Mouse (Mus musculus) intestine, postnatal 0 days (tissue): ENCODE measurements around the gene Rhoj. TPM values are rescaled to one million over a fixed set of nuclear protein-coding genes. Genes with fewer than 3 reads are reported as not detected.

Source experiments
- ATAC-seq: fragments of 200-750 bp; cut with Nextera tagmentation; 2 replicates; pipeline ENCODE4 v1.8.0; 2017; ENCODE audit warnings: mild to moderate bottlenecking, moderate TSS enrichment, moderate library complexity
- H3K27ac ChIP-seq: fragments of 300-500 bp; sonication (generic); 2 replicates; pipeline ENCODE4 v1.5.1; 2014; ENCODE audit warnings: mild to moderate bottlenecking, low read depth, low read length, moderate library complexity
- H3K27me3 ChIP-seq: fragments of 300-500 bp; sonication (generic); replicated peaks from 2 replicates; pipeline ENCODE4 v1.6.1; 2014; ENCODE audit warnings: low read length, mixed read lengths; ENCODE audit not compliant: control insufficient read depth, insufficient read depth
- H3K36me3 ChIP-seq: fragments of 300-500 bp; sonication (generic); 2 replicates; pipeline ENCODE4 v1.6.1; 2014; ENCODE audit warnings: mild to moderate bottlenecking, moderate library complexity; ENCODE audit not compliant: control insufficient read depth, insufficient read depth
- H3K4me1 ChIP-seq: fragments of 300-500 bp; sonication (generic); replicated peaks from 2 replicates; pipeline ENCODE4 v1.6.1; 2014; ENCODE audit warnings: antibody characterized with exemption, low read length, mixed read lengths; ENCODE audit not compliant: control insufficient read depth, insufficient read depth
- H3K4me2 ChIP-seq: fragments of 300-500 bp; sonication (generic); replicated peaks from 2 replicates; pipeline ENCODE4 v1.6.1; 2014; ENCODE audit warnings: low read depth, mild to moderate bottlenecking, moderate library complexity
- H3K4me3 ChIP-seq: fragments of 300-500 bp; sonication (generic); 2 replicates; pipeline ENCODE4 v1.5.1; 2014; ENCODE audit warnings: low read depth, low read length
- H3K9ac ChIP-seq: fragments of 300-500 bp; sonication (generic); 2 replicates; pipeline ENCODE4 v1.6.1; 2014; ENCODE audit warnings: mild to moderate bottlenecking, low read depth, low read length
- H3K9me3 ChIP-seq: fragments of 300-500 bp; sonication (generic); 2 replicates; pipeline ENCODE4 v1.6.1; 2016; ENCODE audit warnings: mixed run types; ENCODE audit not compliant: control insufficient read depth
- CTCF ChIP-seq: sonication (generic); IDR thresholded peaks from 2 replicates; pipeline ENCODE4 v1.5.1; 2016; ENCODE audit warnings: low read depth, mild to moderate bottlenecking, control low read depth, antibody characterized with exemption, moderate library complexity
- WGBS: fragments of 180-500 bp; shearing (Covaris S2); extraction: QIAGEN DNeasy Blood & Tissue Kit; methylation state at CpG from one replicate; pipeline ENCODE4 v1.1.7; 2014; 5-methylcytosine and 5-hydroxymethylcytosine counted together
- polyA plus RNA-seq: library from polyadenylated mRNA; unstranded; fragments of >200 nt; fragmentation: Nextera tagmentation; extraction: Ambion mirVana; gene quantifications from 2 replicates; pipeline ENCODE4 v1.2.1, GENCODE M21; 2015

Gene Rhoj
- polyA plus RNA-seq, 1 experiment from 2014 or later: 27.9 TPM

- no peak for TF ChIP-seq CTCF
These were observed 78.6 kb downstream of the Rhoj start for GRCm38 (mm10) chr12:75386731-75387130.

GRCm38 (mm10) chr12:75387156-75387555 lies 79.0 kb downstream of the Rhoj start:
- no peak overlapping the region for H3K4me2 ChIP-seq
- H3K36me3 ChIP-seq: no peaks in the 10 kb centered on the region
- H3K27me3 ChIP-seq: no peaks in the 10 kb centered on the region
- no peak for TF ChIP-seq CTCF
- H3K4me1 ChIP-seq: no peaks in the 10 kb centered on the region
- no peaks in the 10 kb centered on the region for H3K9me3 ChIP-seq
- no peak overlapping the region for H3K27ac ChIP-seq
- H3K4me3 ChIP-seq: no peak overlapping the region
- 76% methylated on average over 8 of the region's 8 CpGs for WGBS
- no peak for ATAC-seq
- no peak overlapping the region for H3K9ac ChIP-seq

More at GRCm38 (mm10) chr12:75386731-75387130, 78.6 kb downstream of the Rhoj start:
- H3K27me3 ChIP-seq: no peaks in the 10 kb centered on the region
- H3K9ac ChIP-seq: no peak overlapping the region
- no peak overlapping the region for H3K4me3 ChIP-seq
- no peaks in the 10 kb centered on the region for H3K36me3 ChIP-seq
- H3K9me3 ChIP-seq: no peaks in the 10 kb centered on the region
- no peak overlapping the region for H3K27ac ChIP-seq
- no peak overlapping the region for H3K4me2 ChIP-seq
- no peak for ATAC-seq
- no peaks in the 10 kb centered on the region for H3K4me1 ChIP-seq
- WGBS: 94% methylated on average over 9 of the region's 9 CpGs

GRCm38 (mm10) chr12:75387846-75388245 lies 79.7 kb downstream of the Rhoj start:
- no peak overlapping the region for H3K4me2 ChIP-seq
- ATAC-seq: no peak
- H3K27ac ChIP-seq: no peak overlapping the region

GRCm38 (mm10) chr12:75388521-75388920 lies 80.4 kb downstream of the Rhoj start:
- 91% methylated on average over 9 of the region's 9 CpGs for WGBS
- H3K36me3 ChIP-seq: no peaks in the 10 kb centered on the region
- H3K4me3 ChIP-seq: no peak overlapping the region

More at GRCm38 (mm10) chr12:75387846-75388245, 79.7 kb downstream of the Rhoj start:
- Histone ChIP-seq H3K36me3 (no peaks in the 10 kb centered on the region), H3K9me3 (no peaks in the 10 kb centered on the region), H3K27me3 (no peaks in the 10 kb centered on the region), H3K9ac (no peak overlapping the region), H3K4me3 (no peak overlapping the region), H3K4me1 (no peaks in the 10 kb centered on the region)
- no peak for TF ChIP-seq CTCF
- 82% methylated on average over 15 of the region's 15 CpGs for WGBS

GRCm38 (mm10) chr12:75389308-75390135 lies 81.4 kb downstream of the Rhoj start:
- Histone ChIP-seq H3K27me3 (no peaks in the 10 kb centered on the region), H3K4me2 (no peak overlapping the region), H3K9ac (no peak overlapping the region), H3K36me3 (no peaks in the 10 kb centered on the region), H3K27ac (no peak overlapping the region), H3K4me1 (no peaks in the 10 kb centered on the region), H3K9me3 (no peaks in the 10 kb centered on the region), H3K4me3 (no peak overlapping the region)
- no peak for ATAC-seq
- 40% methylated on average over 20 of the region's 20 CpGs for WGBS
- peak; percentile 79 for TF ChIP-seq CTCF

More at GRCm38 (mm10) chr12:75388521-75388920, 80.4 kb downstream of the Rhoj start:
- TF ChIP-seq CTCF: no peak
- Histone ChIP-seq H3K27ac (no peak overlapping the region), H3K9ac (no peak overlapping the region), H3K4me1 (no peaks in the 10 kb centered on the region), H3K9me3 (no peaks in the 10 kb centered on the region), H3K27me3 (no peaks in the 10 kb centered on the region), H3K4me2 (no peak overlapping the region)
- no peak for ATAC-seq

- no peak for ATAC-seq
- no peaks in the 10 kb centered on the region for H3K27me3 ChIP-seq
- H3K9ac ChIP-seq: no peak overlapping the region
- no peaks in the 10 kb centered on the region for H3K36me3 ChIP-seq
- no peak overlapping the region for H3K27ac ChIP-seq
- H3K9me3 ChIP-seq: no peaks in the 10 kb centered on the region
- WGBS: 84% methylated on average over 9 of the region's 9 CpGs
- TF ChIP-seq CTCF: no peak
- no peak overlapping the region for H3K4me3 ChIP-seq
- no peaks in the 10 kb centered on the region for H3K4me1 ChIP-seq
- no peak overlapping the region for H3K4me2 ChIP-seq
These were observed 83.4 kb downstream of the Rhoj start for GRCm38 (mm10) chr12:75391526-75391925.
